Mouse (Mus musculus) kidney, postnatal 0 days (tissue): ENCODE results near the gene Uvrag. TPM values are rescaled to one million over a fixed set of nuclear protein-coding genes. Genes with fewer than 3 reads are reported as not detected.

Source experiments
- ATAC-seq: fragments of 200-750 bp; cut with Nextera tagmentation; replicated peaks from 2 replicates; pipeline ENCODE4 v1.8.0; 2017; ENCODE audit warnings: low read depth, moderate number of reproducible peaks, moderate TSS enrichment, moderate library complexity; ENCODE audit not compliant: low FRiP score
- DNase-seq: peaks from one replicate; pipeline ENCODE4 v3.0.0-alpha.2; 2016; ENCODE audit warnings: low spot score
- H3K27ac ChIP-seq: fragments of 300-500 bp; sonication (generic); 2 replicates; pipeline ENCODE4 v1.5.1; 2014; ENCODE audit warnings: mild to moderate bottlenecking
- H3K27me3 ChIP-seq: fragments of 300-500 bp; sonication (generic); 2 replicates; pipeline ENCODE4 v1.6.1; 2014; ENCODE audit warnings: low read length, mixed read lengths; ENCODE audit not compliant: insufficient read depth
- H3K36me3 ChIP-seq: fragments of 300-500 bp; sonication (generic); 2 replicates; pipeline ENCODE4 v1.6.1; 2014; ENCODE audit warnings: low read length, mixed read lengths; ENCODE audit not compliant: insufficient read depth
- H3K4me1 ChIP-seq: fragments of 300-500 bp; sonication (generic); replicated peaks from 2 replicates; pipeline ENCODE4 v1.6.1; 2014; ENCODE audit warnings: antibody characterized with exemption, low read length, mixed read lengths; ENCODE audit not compliant: insufficient read depth
- H3K4me2 ChIP-seq: fragments of 300-500 bp; sonication (generic); 2 replicates; pipeline ENCODE4 v1.6.1; 2014; ENCODE audit warnings: mild to moderate bottlenecking, low read length, moderate library complexity, mixed read lengths
- H3K4me3 ChIP-seq: fragments of 300-500 bp; sonication (generic); replicated peaks from 2 replicates; pipeline ENCODE4 v1.5.1; 2014; ENCODE audit warnings: low read depth, low read length
- H3K9ac ChIP-seq: fragments of 300-500 bp; sonication (generic); 2 replicates; pipeline ENCODE4 v1.6.1; 2014; ENCODE audit warnings: low read depth, low read length
- H3K9me3 ChIP-seq: fragments of 300-500 bp; sonication (generic); replicated peaks from 2 replicates; pipeline ENCODE4 v1.6.1; 2016; ENCODE audit warnings: low read length, inconsistent platforms, mixed read lengths
- CTCF ChIP-seq: IDR thresholded peaks from 2 replicates; pipeline ENCODE4 v1.5.1; 2016; ENCODE audit warnings: antibody characterized with exemption, low read depth, mild to moderate bottlenecking, moderate library complexity
- WGBS: fragments of 180-500 bp; shearing (Covaris S2); extraction: QIAGEN DNeasy Blood & Tissue Kit; methylation state at CpG from one replicate; pipeline ENCODE4 v1.1.7; 2014; 5-methylcytosine and 5-hydroxymethylcytosine counted together
- polyA plus RNA-seq: library from polyadenylated mRNA; unstranded; fragments of >200 nt; fragmentation: Nextera tagmentation; extraction: Ambion mirVana; gene quantifications from 2 replicates; pipeline ENCODE4 v1.2.1, GENCODE M21; 2015

Gene Uvrag
- polyA plus RNA-seq, 1 experiment from 2014 or later: 19.0 TPM

DNA sequence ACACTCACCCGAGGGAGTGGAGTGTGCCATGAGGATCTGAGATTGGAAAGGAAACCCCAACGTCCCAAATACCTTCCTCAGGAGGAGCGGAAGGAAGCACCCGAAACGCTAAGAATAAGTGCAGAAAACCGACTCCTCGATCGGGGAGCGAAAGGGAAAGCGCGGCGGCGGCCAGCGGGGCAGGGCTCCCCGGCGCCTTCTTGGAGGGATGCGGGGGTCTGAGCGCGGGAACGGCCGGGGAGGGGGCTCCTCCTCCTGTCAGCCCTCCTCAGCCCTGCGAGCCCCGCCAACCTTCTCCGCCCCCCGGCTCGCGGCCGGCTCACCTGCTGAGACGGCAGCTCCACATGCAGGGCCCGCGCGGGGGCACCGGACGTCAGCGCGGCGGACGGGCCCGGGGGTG, 430 bp downstream of the Uvrag start:
- no peak for TF ChIP-seq CTCF
- Histone ChIP-seq H3K4me2 (peak overlapping the region; percentile 81), H3K27me3 (no peaks in the 10 kb centered on the region), H3K27ac (peak overlapping the region; percentile 91), H3K9me3 (no peaks in the 10 kb centered on the region), H3K4me1 (peaks cover 5% of the 10 kb centered on the region; the same call in 1 of the 2 replicates), H3K4me3 (peak overlapping the region; percentile 100), H3K9ac (peak overlapping the region; percentile 94), H3K36me3 (no peaks in the 10 kb centered on the region)
- no peak for ATAC-seq
- WGBS: 0% methylated on average over 23 of the region's 39 CpGs
- peak; percentile 45 for DNase-seq

DNA sequence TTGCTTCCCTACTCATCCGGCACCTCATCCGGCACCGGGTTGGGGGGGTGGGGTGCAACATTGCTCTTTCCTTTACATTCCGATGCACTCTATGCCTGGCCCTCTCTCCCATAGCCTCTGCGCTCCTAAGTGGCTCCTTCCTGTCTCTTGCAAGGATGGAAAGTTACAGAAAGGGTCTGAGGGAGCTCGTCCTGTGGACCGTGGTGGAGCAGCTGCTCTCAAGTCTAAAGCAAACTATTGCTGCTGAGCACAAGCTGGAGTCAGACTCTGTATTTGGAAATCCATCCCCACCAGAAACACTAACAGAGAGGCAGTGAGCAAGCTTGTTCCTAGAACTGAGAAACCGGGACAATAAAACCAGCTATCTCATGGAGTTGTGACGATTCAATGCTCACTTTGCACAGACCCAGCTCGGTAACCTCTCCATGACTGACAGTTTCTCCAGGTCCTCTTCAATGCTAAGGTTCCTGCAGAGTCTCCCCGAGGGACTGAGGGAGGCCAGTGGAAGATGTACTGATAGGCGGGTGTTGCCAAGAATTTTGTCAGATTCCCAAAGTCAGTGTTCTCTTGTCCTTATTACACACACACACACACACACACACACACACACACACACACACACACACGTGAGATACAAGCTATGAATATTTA, 975 bp downstream of the Uvrag start:
- H3K9me3 ChIP-seq: no peaks in the 10 kb centered on the region
- DNase-seq (peak; percentile 88), ATAC-seq (no peak)
- H3K9ac ChIP-seq: peak overlapping the region; percentile 94
- H3K4me1 ChIP-seq: peaks cover 5% of the 10 kb centered on the region; the same call in 1 of the 2 replicates
- H3K27me3 ChIP-seq: no peaks in the 10 kb centered on the region
- under 1% methylated on average over 13 of the region's 13 CpGs for WGBS
- H3K4me2 ChIP-seq: peak overlapping the region; percentile 81
- TF ChIP-seq CTCF: no peak
- peak overlapping the region; percentile 100 for H3K4me3 ChIP-seq
- peak overlapping the region; percentile 91 for H3K27ac ChIP-seq
- H3K36me3 ChIP-seq: no peaks in the 10 kb centered on the region

DNA sequence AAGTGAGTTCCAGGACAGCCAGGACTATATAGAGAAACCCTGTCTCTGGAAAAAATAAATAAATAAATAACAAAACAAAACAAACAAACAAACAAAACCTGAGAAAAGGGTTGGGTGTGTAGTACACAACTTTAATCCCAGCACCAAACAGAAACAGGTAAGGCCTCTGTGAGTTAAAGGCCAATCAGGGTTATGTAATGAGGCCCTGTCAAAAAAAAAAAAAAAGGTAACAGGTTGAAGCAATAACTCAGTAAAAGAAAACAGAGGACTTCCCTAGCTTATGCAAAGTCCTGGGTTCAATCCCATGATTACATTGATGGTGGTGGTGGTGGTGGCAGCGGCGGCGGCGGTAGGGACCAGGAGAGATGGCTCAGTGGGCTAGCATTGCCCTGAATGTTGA, 3.4 kb downstream of the Uvrag start:
- TF ChIP-seq CTCF: no peak
- Histone ChIP-seq H3K36me3 (no peaks in the 10 kb centered on the region), H3K9ac (no peak overlapping the region), H3K4me2 (no peak overlapping the region), H3K4me3 (no peak overlapping the region), H3K27me3 (no peaks in the 10 kb centered on the region), H3K27ac (no peak overlapping the region), H3K9me3 (no peaks in the 10 kb centered on the region), H3K4me1 (peaks cover 5% of the 10 kb centered on the region; the same call in 1 of the 2 replicates)
- WGBS: 98% methylated on average over 4 of the region's 4 CpGs
- DNase-seq (no peak), ATAC-seq (no peak)

DNA sequence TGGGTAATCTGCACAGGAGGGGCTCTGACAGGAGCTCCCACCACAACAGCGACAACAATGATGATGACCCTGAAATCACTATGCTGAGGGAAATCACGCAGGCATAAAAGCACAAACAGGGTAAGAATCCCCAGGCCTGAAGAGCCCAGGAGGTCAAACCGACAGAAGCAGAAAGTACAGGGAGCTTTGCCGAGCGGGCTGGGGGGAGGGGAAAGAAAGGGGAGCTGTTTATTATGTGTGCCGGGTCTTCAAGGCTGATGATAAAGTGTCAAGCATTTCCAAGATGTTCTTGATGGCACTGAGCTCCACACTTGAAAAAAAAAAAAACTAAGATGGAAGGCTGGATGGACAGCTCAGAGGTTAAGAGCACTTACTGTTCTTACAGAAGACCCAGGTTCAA, 4.2 kb downstream of the Uvrag start:
- Histone ChIP-seq H3K27ac (no peak overlapping the region), H3K36me3 (no peaks in the 10 kb centered on the region), H3K27me3 (no peaks in the 10 kb centered on the region), H3K4me2 (no peak overlapping the region), H3K9me3 (no peaks in the 10 kb centered on the region), H3K9ac (no peak overlapping the region), H3K4me3 (no peak overlapping the region), H3K4me1 (peaks cover 5% of the 10 kb centered on the region; the same call in 1 of the 2 replicates)
- WGBS: 65% methylated on average over 6 of the region's 6 CpGs
- DNase-seq: no peak
- no peak for TF ChIP-seq CTCF
- ATAC-seq: no peak

DNA sequence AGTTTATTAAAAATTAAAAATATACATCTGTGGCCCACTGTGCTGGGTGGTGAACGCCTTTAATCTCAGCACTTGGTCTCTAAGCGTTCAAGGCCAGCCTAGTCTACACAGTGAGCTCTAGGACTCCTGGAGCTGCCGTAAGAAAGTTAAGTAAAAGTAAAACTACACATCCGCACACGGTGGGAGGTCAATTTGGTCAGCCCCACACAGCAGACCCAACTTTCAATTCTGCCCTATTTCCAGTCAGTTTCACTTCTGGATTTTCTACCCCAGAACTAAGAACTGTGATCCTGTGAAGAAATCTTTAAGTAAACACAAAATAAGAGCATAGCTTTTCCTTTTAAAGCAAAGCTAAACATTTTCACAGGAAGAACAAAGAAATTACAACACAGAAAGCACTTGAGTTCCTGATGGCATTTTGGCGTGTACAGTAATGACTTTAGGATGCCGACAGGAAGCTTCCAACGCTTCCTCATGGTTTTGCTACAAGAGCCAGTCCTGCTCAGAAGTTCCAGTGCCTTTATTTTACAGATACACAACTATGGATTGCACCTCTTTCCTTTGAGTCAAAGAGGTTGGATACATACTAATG, 7.0 kb downstream of the Uvrag start:
- WGBS: 77% methylated on average over 8 of the region's 8 CpGs
- DNase-seq (no peak), ATAC-seq (no peak)
- 0 out of 2 replicates have a peak overlapping the region, but pooled peaks have one; percentile 7 for H3K4me2 ChIP-seq
- no peaks in the 10 kb centered on the region for H3K36me3 ChIP-seq
- TF ChIP-seq CTCF: no peak
- H3K27me3 ChIP-seq: no peaks in the 10 kb centered on the region
- no peaks in the 10 kb centered on the region for H3K9me3 ChIP-seq
- no peak overlapping the region for H3K9ac ChIP-seq
- H3K27ac ChIP-seq: peak overlapping the region; percentile 57
- H3K4me3 ChIP-seq: no peak overlapping the region
- peaks cover 4% of the 10 kb centered on the region; the same call in 1 of the 2 replicates for H3K4me1 ChIP-seq

DNA sequence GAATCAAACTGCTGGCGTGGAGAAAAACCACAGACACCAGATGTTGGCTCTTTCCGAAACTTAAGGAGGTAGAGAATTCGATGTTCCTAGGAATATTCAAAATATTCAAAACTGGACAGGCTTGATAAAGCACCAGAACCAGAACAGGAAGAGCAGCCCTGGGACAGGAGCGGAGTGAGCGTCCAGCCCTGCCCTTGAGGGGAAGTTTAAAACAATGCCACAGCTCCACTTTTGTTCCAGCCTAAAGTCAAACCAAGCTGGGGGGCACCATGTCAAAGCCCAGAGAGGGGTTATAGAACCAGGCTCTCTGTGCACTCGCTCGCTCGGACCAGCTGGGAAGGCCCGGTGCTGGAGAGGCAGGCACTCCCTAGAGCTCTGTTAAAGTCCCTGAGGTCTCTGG, 8.3 kb downstream of the Uvrag start:
- ATAC-seq (no peak), DNase-seq (no peak)
- H3K27ac ChIP-seq: peak overlapping the region; percentile 51
- no peaks in the 10 kb centered on the region for H3K27me3 ChIP-seq
- H3K9ac ChIP-seq: no peak overlapping the region
- H3K9me3 ChIP-seq: no peaks in the 10 kb centered on the region
- 0 out of 2 replicates have a peak overlapping the region, but pooled peaks have one; percentile 7 for H3K4me2 ChIP-seq
- H3K4me1 ChIP-seq: peaks cover 10% of the 10 kb centered on the region; the same call in 1 of the 2 replicates
- WGBS: 65% methylated on average over 9 of the region's 9 CpGs
- H3K4me3 ChIP-seq: no peak overlapping the region
- no peaks in the 10 kb centered on the region for H3K36me3 ChIP-seq
- no peak for TF ChIP-seq CTCF
